Mouse (Mus musculus) erythroblast, embryonic 14.5 days (primary cell): ENCODE data around the gene Elf2.

ENCODE experiments used
- GATA1 ChIP-seq: IDR thresholded peaks from 2 replicates; pipeline ENCODE4 v1.6.1; 2012; ENCODE audit warnings: low read length, inconsistent platforms, mixed read lengths
- TAL1 ChIP-seq: IDR thresholded peaks from 3 replicates; pipeline ENCODE4 v1.6.1; 2012; ENCODE audit warnings: low read length, inconsistent platforms, mixed read lengths

- no peak for TF ChIP-seq GATA1
- TF ChIP-seq TAL1: no peak
These were observed 130.0 kb downstream of the Elf2 start for GRCm38 (mm10) chr3:51210485-51210884.
